Mouse (Mus musculus) layer of hippocampus, adult 9-10 months (tissue): ENCODE measurements around the gene Shc4.

Experiments
- DNase-seq: peaks from one replicate; pipeline ENCODE4 v3.0.0; 2022; ENCODE audit warnings: low spot score

The Shc4 gene

GRCm38 (mm10) chr2:125724086-125724430 is at the start of gene Shc4:
Gene Shc4, minus strand, starts transcription at chr2:125724148.
- DNase-seq = no peak

- no peak for DNase-seq
These were observed 41.1 kb upstream of the Shc4 start for GRCm38 (mm10) chr2:125765029-125765428.

DNA sequence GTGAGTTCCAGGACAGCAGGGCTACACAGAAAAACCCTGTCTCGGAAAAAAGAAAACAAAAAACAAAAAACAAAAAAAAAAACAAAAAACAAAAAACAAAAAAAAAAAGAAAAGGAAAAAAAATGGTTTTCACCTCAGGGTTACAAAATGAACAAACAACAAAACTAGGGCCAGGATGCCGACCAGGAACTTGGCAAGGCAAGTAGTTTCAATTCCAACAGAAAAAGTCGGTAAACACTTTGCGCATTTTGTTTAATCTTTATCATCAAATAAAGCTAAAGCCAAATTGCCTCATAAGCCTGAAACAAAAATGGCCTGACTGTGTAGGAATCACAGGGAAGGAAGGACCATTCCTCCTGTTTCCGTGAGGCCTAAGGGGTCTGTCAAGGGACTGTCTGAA is 40.6 kb upstream of the Shc4 start:
- no peak for DNase-seq

DNA sequence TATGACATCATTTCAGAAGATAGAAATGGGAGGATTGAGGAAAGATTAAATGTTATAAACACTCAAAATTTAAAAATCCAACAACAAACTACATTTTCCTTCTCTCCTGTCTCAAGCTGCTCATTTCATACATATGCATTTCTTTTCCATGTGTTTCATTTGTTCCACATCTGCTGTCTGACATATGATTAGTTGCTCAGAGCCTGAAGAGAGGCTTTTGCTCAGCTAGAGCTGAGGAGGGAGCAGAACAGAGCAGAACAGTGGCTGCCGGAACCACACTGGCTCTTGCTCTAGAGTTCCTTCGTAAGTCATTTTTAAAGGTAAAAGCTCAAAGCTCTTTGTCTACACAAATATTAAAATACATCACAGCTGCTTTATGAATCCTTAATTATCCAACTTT is 25.4 kb upstream of the Shc4 start:
- no peak for DNase-seq

DNA sequence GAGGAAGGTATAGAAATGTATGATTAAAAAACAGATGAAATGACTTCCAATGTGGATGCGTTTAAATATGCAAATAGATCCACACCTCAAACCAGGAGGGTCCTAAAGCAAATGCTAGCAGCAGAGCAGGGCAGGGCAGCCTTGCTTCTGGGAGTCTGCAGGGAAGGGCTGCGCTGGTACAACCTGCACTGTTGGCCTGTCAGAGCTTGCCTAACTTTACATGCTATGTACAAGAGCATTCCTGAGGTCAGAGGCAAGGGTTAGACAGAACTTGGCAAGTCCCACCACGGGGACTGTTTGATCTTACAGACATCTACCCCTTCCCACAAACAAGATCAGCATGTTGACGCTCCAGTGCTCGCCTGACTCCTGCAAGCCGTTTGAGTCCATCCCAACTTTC is 15.4 kb upstream of the Shc4 start:
- DNase-seq = no peak

DNA sequence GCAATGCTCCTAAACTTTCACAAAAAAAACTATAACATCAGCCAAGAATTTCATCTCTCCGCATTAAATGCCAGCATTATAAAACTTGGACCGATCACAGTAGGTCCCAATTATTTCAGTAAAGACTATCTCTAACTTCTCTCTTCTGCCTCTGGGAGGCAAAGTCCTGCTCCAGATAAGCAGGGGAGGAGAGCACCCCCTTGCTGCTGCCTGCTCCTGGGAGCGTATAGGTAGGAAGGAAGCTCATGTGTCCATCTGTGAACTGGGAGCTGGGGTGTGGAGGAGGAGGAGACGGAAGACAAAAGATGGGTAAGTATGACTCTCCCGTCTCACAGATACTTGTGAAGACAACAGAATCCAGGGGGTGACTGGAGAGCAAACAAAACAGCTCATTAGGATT is 14.8 kb upstream of the Shc4 start:
- no peak for DNase-seq

GRCm38 (mm10) chr2:125736025-125736343 is 12.0 kb upstream of the Shc4 start:
- DNase-seq = no peak

GRCm38 (mm10) chr2:125735333-125736024 is 11.5 kb upstream of the Shc4 start:
- DNase-seq = no peak

DNA sequence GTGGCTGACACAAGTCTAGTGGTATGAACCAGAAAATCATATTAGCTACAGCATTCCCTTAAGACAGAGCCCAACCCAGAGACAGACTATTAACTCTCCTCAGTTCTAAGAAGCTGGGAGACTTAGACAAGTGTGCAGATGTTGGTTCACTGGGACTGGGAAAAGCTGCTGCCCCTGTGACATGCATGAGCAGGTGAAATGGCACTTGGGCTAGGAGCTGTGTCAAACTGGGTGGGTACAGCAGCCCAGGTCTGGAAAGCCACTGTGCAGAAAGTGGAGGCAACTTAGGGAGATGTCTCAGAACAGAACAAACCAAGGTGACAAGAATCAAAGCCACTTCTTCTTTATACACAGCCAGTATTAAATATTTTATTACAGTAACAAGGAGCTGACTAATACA is 10.8 kb upstream of the Shc4 start:
- no peak for DNase-seq

DNA sequence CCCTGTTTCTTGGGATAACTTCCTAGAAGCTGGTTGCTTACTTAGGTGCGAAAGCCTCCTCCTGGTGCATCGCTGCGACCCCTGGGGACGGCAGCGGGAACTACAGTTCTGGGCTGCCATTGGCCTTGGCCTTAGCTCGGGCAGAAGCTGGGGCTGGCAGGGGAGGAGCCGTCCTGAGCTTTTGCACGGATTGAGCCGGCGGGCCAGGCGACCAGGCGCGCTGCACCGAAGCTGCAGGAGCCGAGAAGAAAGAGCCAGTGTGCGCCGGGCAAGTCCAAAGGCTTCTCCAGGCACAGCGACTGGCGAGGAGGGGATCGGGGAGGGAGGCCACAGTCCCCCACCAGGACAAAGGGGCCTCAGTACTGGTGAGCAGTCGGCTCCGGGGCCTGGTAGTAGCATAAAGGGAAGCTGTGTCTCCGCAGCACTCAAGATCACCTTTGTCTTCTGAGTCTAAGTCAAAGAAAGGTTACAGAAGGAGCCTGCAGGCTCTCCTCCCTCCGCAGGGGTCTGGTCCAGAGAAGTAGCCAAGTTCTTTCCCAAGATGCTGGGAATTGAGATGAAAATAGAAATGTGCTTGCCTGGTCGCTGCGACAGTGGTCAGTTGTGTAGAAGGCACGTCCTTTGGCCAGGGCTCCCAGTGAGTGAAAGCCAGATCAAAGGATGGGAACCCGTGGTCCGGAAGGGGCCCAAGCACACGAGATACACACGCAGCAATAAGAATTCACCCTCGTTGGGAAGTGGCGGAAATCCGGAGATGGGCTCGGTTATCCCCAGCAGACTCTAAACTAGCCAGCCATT is 8.0 kb upstream of the Shc4 start:
- peak; percentile 79 for DNase-seq

DNA sequence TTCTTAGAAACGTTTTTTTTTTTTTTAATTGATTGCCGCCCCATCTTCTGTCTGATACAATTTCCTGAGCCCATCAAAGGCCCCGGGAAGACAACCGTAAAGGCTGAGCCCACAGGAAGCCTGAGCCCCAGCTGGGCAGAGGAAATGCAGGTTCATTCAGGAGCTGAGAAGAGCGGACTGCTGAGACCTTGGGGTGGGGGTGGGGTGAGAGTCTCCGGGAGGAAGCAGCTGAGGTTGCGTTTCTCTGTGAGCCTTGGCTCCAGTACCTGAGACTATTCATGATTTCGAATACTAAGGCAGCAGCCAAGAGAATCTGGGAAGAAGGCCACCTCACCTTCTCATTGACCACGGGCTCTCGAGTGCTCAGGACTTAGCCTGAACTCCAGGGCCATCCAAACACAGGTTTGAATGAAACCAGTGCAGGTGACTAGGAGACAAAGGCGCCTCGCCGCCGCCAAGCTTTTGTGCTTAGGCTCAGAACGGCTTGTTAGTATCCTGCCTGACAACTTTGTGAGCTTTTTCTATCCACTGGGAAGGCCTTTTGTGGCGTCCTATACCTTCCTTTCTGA is 682 bp upstream of the Shc4 start:
- no peak for DNase-seq

DNA sequence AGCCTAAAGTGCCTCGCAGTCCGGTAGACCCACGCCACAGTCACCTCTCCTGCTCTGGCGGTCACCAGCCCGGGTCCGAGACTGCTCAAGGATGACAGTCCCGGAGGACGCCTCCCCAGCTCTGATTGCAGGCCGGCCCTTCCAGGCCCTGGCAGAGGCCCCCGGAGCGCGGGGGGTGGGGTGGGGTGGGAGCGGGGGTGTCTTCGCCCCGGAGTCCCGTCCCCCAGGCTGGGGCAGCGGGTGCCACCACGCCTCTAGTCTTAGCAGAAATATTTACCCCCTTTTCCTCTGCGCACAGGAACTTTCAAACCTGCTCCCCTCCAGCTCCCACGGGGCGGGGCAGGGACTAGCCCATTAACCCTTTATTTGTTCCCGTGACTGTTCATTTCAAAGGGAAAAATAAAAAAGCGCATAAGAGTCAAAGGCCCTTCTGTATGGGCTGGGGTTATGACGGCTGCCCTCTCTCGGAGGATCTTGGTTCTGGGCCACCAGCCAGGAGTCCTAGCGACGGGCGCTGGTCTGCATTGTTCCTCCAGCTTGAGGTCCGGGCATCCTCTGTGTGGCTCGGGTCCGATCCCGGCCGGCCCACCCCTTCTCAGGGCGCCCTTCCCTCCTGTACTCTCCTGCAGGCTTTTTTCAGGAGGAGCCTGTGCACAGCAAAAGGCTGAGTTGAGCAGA is 401 bp downstream of the Shc4 start:
- DNase-seq = no peak

DNA sequence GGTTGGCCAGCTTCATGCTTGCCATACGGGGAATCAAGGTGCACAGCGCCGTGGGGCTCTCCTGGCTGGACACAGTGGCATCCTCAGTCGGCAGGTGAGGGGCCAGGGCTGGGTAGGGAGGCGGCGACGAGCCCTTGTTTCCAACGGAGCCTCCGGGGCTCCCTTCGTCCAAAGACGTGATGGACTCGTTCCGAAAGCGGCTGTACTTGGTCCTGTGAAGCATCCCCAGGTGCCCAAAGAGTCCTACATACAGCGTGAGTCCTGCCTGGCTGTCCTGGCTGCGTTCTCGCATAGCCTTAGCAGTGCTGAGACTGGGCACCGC is 901 bp downstream of the Shc4 start:
- no peak for DNase-seq

DNA sequence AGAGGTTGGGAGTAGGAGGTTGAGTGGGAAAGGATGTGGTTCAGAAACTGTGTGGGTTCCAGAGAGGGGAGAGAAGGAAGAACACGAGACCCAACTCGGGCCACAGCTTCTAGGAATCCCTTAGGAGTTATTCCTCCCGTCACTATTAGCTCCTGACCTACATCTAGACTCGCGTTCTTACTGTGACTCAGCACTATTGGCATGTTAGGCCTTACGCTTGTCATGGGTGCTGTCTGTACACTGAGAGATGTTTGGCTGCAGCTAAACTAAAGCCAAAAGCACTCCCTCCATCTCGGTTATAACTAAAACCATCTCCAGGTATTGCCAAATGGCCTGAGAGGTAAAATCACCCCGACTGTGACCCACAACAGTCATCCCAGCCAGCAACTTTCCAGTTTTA is 7.3 kb downstream of the Shc4 start:
- no peak for DNase-seq

- DNase-seq = no peak
These were observed 17.4 kb downstream of the Shc4 start for GRCm38 (mm10) chr2:125706510-125706921.

- DNase-seq = no peak
These were observed 18.9 kb downstream of the Shc4 start for GRCm38 (mm10) chr2:125704907-125705631.

GRCm38 (mm10) chr2:125702851-125703250 is 21.1 kb downstream of the Shc4 start:
- no peak for DNase-seq

DNA sequence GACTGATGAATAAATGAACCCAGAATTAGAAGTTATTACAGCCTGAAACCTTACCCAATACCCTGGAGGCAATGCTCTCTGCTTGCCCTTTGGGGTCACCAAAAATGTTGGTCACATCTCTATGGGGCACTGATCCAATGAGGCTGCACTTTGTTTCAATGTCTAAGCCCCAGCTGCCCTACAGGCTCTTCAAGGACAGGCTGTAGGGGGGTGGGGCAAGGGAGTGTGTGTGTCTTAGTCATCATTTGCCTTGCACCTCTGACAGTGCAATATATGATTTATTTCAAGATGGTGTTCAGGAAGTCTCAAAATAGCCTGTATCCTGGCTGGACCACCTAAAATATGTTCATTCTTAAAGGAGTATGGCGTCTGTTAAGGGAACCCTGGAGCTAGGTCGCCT is 22.3 kb downstream of the Shc4 start:
- no peak for DNase-seq

GRCm38 (mm10) chr2:125696219-125696618 is 27.7 kb downstream of the Shc4 start:
- no peak for DNase-seq

GRCm38 (mm10) chr2:125694798-125695197 is 29.1 kb downstream of the Shc4 start:
- no peak for DNase-seq

- no peak for DNase-seq
These were observed 31.9 kb downstream of the Shc4 start for GRCm38 (mm10) chr2:125692010-125692409.

- DNase-seq = no peak
These were observed 38.4 kb downstream of the Shc4 start for GRCm38 (mm10) chr2:125685441-125686150.
